Mouse (Mus musculus): ENCODE data around the gene Ap1m2. TPM values are rescaled to one million over a fixed set of nuclear protein-coding genes. Genes with fewer than 3 reads are reported as not detected.
"Not testable (repeated sequence)": the region's sequence is repeated elsewhere in the genome, so short reads cannot be mapped to it uniquely, and the experiment has no call there.

Ap1m2 gene
- total and polyA plus RNA-seq, 2 experiments, result 0.28 to 0.55 TPM

DNA sequence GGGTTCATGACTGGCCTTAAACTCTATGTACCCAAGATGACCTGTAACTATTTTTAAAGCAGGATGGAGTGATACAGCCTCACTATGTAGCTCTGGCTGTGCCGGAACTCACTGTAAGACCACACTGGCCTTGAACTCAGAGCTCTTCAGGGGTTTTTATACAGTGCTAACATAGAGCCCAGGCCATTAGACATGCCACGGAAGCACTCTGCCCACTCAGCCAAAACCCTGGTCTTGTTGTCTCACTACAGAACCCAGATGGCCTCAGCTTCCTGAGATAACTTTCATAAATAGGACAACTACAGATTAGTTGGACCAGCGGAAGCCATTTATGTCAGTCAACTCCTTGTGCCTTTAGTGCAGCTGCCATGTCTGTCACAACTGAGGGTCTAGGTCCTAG is 37.8 kb downstream of the Ap1m2 start:
- H3K36me3 ChIP-seq (ENCODE audit: control insufficient read depth, insufficient read depth, low read length), result peaks cover 20% of the 10 kb centered on the region; the same call in 1 of the 2 replicates
- no peak overlapping the region for H3K27ac ChIP-seq (replicated peaks; ENCODE audit: insufficient read depth, low read depth, low read length)
- WGBS, result 62% methylated on average over 3 of the region's 3 CpGs
- no peaks in the 10 kb centered on the region for H3K4me1 ChIP-seq (ENCODE audit: control insufficient read depth, insufficient read depth, low read length)
- H3K27me3 ChIP-seq (ENCODE audit: control insufficient read depth, insufficient read depth, low read length), result no peaks in the 10 kb centered on the region
- H3K79me2 ChIP-seq (ENCODE audit: control insufficient read depth, insufficient read depth, low read length), result no peaks in the 10 kb centered on the region
- H3K9ac ChIP-seq (ENCODE audit: low read depth, low read length), result no peak overlapping the region
- no peak overlapping the region for H3K4me3 ChIP-seq (ENCODE audit: insufficient read depth, low read depth, low read length)
- TF ChIP-seq CTCF (IDR thresholded peaks at IDR 0.05; ENCODE audit: low read depth, low read length), result no peak
- TF ChIP-seq POLR2A (IDR thresholded peaks at IDR 0.05; ENCODE audit: extremely low read depth, insufficient read depth, low read length), result no peak
- DNase-seq (ENCODE audit: extremely low read depth, low read depth, low spot score), result no peak

DNA sequence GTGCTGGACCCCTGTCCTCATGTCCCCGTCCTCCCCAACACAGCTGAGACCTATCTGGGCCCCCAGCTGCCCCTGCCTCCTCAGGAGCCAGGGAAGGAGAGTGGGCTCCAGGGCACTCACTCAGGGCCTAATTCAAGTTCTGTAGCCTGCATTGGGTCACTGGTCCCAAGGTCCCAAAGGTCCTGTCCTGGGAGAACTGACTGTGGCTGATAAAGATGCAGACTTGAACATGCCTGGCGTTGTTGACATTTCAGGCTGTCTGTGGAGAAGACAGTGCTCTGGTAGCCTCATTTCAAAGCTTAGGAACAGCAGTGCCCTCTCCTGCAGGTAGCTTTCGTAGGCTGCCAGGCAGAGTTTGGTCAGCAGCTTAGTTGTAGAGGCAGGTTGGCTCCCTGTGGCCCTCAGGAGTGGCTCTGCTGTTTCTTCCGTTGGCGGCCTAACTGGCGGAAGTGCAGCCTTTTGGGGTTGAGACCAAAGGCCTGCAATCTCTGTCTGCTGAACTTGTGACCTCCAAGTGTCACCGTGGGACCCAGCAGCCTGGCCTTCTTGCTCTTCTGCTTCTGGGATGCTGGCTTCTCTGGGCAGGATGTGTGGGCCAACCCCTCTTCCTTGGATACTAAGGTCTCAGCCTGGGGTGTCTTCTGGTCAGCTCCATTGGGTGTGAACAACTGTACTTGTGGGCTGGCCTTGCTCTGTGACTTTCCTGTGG is 38.5 kb downstream of the Ap1m2 start:
- no peaks in the 10 kb centered on the region for H3K4me1 ChIP-seq (ENCODE audit: control insufficient read depth, insufficient read depth, low read length)
- H3K9ac ChIP-seq (ENCODE audit: low read depth, low read length), result no peak overlapping the region
- no peak overlapping the region for H3K27ac ChIP-seq (replicated peaks; ENCODE audit: insufficient read depth, low read depth, low read length)
- H3K27me3 ChIP-seq (ENCODE audit: control insufficient read depth, insufficient read depth, low read length), result no peaks in the 10 kb centered on the region
- WGBS, result 59% methylated on average over 7 of the region's 7 CpGs
- TF ChIP-seq POLR2A (IDR thresholded peaks at IDR 0.05; ENCODE audit: extremely low read depth, insufficient read depth, low read length) (no peak), CTCF (IDR thresholded peaks at IDR 0.05; ENCODE audit: low read depth, low read length) (no peak)
- H3K79me2 ChIP-seq (ENCODE audit: control insufficient read depth, insufficient read depth, low read length), result no peaks in the 10 kb centered on the region
- no peak for DNase-seq (ENCODE audit: extremely low read depth, low read depth, low spot score)
- no peak overlapping the region for H3K4me3 ChIP-seq (ENCODE audit: insufficient read depth, low read depth, low read length)
- peaks cover 22% of the 10 kb centered on the region; the same call in 1 of the 2 replicates for H3K36me3 ChIP-seq (ENCODE audit: control insufficient read depth, insufficient read depth, low read length)

DNA sequence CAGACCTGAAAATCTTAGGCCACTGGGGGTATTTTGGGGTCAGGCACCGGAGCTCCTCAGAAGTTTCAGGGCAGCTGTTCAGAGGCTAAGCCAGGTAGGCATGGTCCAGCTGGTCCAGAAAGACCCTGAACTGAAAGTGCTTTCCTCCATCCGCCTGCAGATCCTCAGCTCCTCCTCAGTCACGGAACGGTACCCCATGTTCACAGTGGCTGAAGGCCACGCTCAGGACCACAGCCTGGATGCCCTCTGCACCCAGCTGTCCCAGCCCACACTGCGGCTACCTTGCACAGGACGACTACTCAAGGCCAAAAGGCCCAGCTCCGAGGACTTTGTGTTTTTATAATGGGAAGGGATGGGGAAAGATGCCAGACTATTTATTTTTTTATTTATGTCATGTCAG is 39.0 kb downstream of the Ap1m2 start:
- 69% methylated on average over 8 of the region's 8 CpGs for WGBS
- Histone ChIP-seq H3K4me1 (ENCODE audit: control insufficient read depth, insufficient read depth, low read length) (no peaks in the 10 kb centered on the region), H3K27me3 (ENCODE audit: control insufficient read depth, insufficient read depth, low read length) (no peaks in the 10 kb centered on the region), H3K36me3 (ENCODE audit: control insufficient read depth, insufficient read depth, low read length) (peaks cover 26% of the 10 kb centered on the region; the same call in 1 of the 2 replicates), H3K27ac (replicated peaks; ENCODE audit: insufficient read depth, low read depth, low read length) (no peak overlapping the region), H3K4me3 (ENCODE audit: insufficient read depth, low read depth, low read length) (no peak overlapping the region), H3K79me2 (ENCODE audit: control insufficient read depth, insufficient read depth, low read length) (no peaks in the 10 kb centered on the region), H3K9ac (ENCODE audit: low read depth, low read length) (no peak overlapping the region)
- DNase-seq (ENCODE audit: extremely low read depth, low read depth, low spot score), result no peak
- TF ChIP-seq CTCF (IDR thresholded peaks at IDR 0.05; ENCODE audit: low read depth, low read length), result no peak
- no peak for TF ChIP-seq POLR2A (IDR thresholded peaks at IDR 0.05; ENCODE audit: extremely low read depth, insufficient read depth, low read length)

DNA sequence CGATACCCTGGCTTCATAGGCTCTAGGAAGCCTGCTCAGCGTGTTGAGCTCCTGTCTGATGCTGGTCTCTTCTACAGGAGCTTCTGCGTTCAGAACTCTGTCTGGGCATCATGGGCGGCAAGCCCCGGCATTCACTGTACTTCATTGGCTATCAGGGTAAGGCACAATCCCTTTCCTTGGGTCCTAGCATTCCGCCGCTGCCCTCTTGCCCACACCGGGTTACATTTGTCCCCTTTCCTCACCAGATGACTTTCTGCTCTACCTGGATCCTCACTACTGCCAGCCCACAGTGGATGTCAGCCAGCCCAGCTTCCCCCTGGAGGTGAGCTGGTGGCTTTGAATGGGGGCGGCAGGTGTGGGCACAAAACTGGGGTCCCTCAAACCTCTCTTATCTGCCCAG is 39.7 kb downstream of the Ap1m2 start:
- WGBS, result 93% methylated on average over 9 of the region's 9 CpGs
- TF ChIP-seq CTCF (IDR thresholded peaks at IDR 0.05; ENCODE audit: low read depth, low read length), result no peak
- no peak for TF ChIP-seq POLR2A (IDR thresholded peaks at IDR 0.05; ENCODE audit: extremely low read depth, insufficient read depth, low read length)
- Histone ChIP-seq H3K79me2 (ENCODE audit: control insufficient read depth, insufficient read depth, low read length) (no peaks in the 10 kb centered on the region), H3K36me3 (ENCODE audit: control insufficient read depth, insufficient read depth, low read length) (peaks cover 26% of the 10 kb centered on the region; the same call in 1 of the 2 replicates), H3K27me3 (ENCODE audit: control insufficient read depth, insufficient read depth, low read length) (no peaks in the 10 kb centered on the region), H3K27ac (replicated peaks; ENCODE audit: insufficient read depth, low read depth, low read length) (no peak overlapping the region), H3K4me3 (ENCODE audit: insufficient read depth, low read depth, low read length) (no peak overlapping the region), H3K9ac (ENCODE audit: low read depth, low read length) (no peak overlapping the region), H3K4me1 (ENCODE audit: control insufficient read depth, insufficient read depth, low read length) (no peaks in the 10 kb centered on the region)
- no peak for DNase-seq (ENCODE audit: extremely low read depth, low read depth, low spot score)

DNA sequence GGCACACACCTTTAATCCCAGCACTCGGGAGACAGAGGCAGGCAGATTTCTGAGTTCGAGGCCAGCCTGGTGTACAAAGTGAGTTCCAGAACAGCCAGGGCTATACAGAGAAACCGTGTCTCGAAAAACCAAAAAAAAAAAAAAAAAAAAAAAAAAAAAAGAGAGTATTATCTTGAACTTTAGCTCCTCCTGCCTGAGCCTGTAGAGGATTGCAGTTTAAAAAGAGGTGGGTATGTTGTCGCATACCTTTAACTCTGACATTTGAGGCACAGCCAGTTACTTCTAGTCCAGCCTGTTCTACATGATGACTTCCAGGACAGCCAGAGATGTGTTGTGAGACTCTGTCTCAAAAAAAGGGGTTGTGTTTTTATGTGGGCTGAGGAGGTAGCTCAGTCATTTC is 42.5 kb downstream of the Ap1m2 start:
- H3K36me3 ChIP-seq (ENCODE audit: control insufficient read depth, insufficient read depth, low read length), result peaks cover 26% of the 10 kb centered on the region; the same call in 1 of the 2 replicates
- H3K9ac ChIP-seq (ENCODE audit: low read depth, low read length); H3K4me1 ChIP-seq (ENCODE audit: control insufficient read depth, insufficient read depth, low read length); H3K79me2 ChIP-seq (ENCODE audit: control insufficient read depth, insufficient read depth, low read length); DNase-seq (ENCODE audit: extremely low read depth, low read depth, low spot score); H3K4me3 ChIP-seq (ENCODE audit: insufficient read depth, low read depth, low read length); H3K27me3 ChIP-seq (ENCODE audit: control insufficient read depth, insufficient read depth, low read length); H3K27ac ChIP-seq (replicated peaks; ENCODE audit: insufficient read depth, low read depth, low read length): not testable (repeated sequence)
- WGBS, result 79% methylated on average over 5 of the region's 5 CpGs

DNA sequence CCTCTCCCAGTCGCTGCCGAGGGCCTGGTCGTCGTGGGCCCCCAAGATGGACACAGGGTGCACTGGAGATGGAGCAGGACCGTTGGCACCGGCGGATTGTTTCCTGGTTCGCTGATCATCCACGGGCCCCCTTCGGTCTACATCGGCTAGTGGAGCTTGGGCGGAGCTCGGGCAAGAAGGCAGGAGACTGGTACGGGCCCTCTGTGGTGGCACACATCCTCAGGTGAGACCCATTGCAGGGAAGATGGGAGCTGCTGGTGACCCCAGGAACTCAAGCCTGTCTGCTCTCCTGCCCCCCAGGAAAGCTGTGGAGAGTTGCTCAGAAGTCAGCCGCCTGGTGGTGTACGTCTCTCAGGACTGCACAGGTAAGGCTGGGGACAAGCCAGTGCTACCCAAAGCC is 43.8 kb downstream of the Ap1m2 start:
- 97% methylated on average over 16 of the region's 16 CpGs for WGBS
- no peak overlapping the region for H3K27ac ChIP-seq (replicated peaks; ENCODE audit: insufficient read depth, low read depth, low read length)
- no peak overlapping the region for H3K4me3 ChIP-seq (ENCODE audit: insufficient read depth, low read depth, low read length)
- no peak for DNase-seq (ENCODE audit: extremely low read depth, low read depth, low spot score)
- TF ChIP-seq POLR2A (IDR thresholded peaks at IDR 0.05; ENCODE audit: extremely low read depth, insufficient read depth, low read length) (no peak), CTCF (IDR thresholded peaks at IDR 0.05; ENCODE audit: low read depth, low read length) (no peak)
- peaks cover 7% of the 10 kb centered on the region; the same call in 1 of the 2 replicates for H3K79me2 ChIP-seq (ENCODE audit: control insufficient read depth, insufficient read depth, low read length)
- H3K27me3 ChIP-seq (ENCODE audit: control insufficient read depth, insufficient read depth, low read length), result no peaks in the 10 kb centered on the region
- H3K9ac ChIP-seq (ENCODE audit: low read depth, low read length), result no peak overlapping the region
- H3K4me1 ChIP-seq (ENCODE audit: control insufficient read depth, insufficient read depth, low read length), result peaks cover 3% of the 10 kb centered on the region; the same call in 1 of the 2 replicates
- H3K36me3 ChIP-seq (ENCODE audit: control insufficient read depth, insufficient read depth, low read length), result peaks cover 25% of the 10 kb centered on the region; the same call in 1 of the 2 replicates

All from liver, adult 2 months (tissue).